Mouse (Mus musculus) frontal cortex, postnatal 10 days (tissue): ENCODE measurements around the gene Blzf1.
A peak's percentile ranks its signal among the peaks of the same experiment; 100 is the strongest.

Source experiments
- DNase-seq, 2 experiments: peaks; one replicate each; pipeline ENCODE4 v3.0.0; 2022; ENCODE audit warnings: low spot score in 2 of 2, mixed read lengths in 1 of 2

The Blzf1 gene

GRCm38 (mm10) chr1:164307124-164307751 is at the start of gene Blzf1:
Gene Blzf1 (minus strand): TSS chr1:164307489.
- DNase-seq: peak; percentile 94 to 98

GRCm38 (mm10) chr1:164353443-164353842 is 46.2 kb upstream of the Blzf1 start:
- no peak for DNase-seq

- no peak for DNase-seq
These were observed 34.9 kb upstream of the Blzf1 start for GRCm38 (mm10) chr1:164342161-164342560.

GRCm38 (mm10) chr1:164335846-164336245 is 28.6 kb upstream of the Blzf1 start:
- DNase-seq: peak in 1 of 2 experiments; percentile 35

- DNase-seq: no peak
These were observed 28.1 kb upstream of the Blzf1 start for GRCm38 (mm10) chr1:164335435-164335834.

GRCm38 (mm10) chr1:164332559-164332958 is 25.3 kb upstream of the Blzf1 start:
- DNase-seq: no peak

- no peak for DNase-seq
These were observed 20.5 kb upstream of the Blzf1 start for GRCm38 (mm10) chr1:164327764-164328163.

- DNase-seq: peak in 1 of 2 experiments; percentile 34
These were observed 19.4 kb upstream of the Blzf1 start for GRCm38 (mm10) chr1:164326600-164327155.

GRCm38 (mm10) chr1:164324878-164325277 is 17.6 kb upstream of the Blzf1 start:
- DNase-seq: no peak

GRCm38 (mm10) chr1:164324221-164324620 is 16.9 kb upstream of the Blzf1 start:
- DNase-seq: no peak

- DNase-seq: no peak
These were observed 15.8 kb upstream of the Blzf1 start for GRCm38 (mm10) chr1:164322987-164323650.

- DNase-seq: no peak
These were observed 14.1 kb upstream of the Blzf1 start for GRCm38 (mm10) chr1:164321408-164321807.

- peak; percentile 27 to 46 for DNase-seq
These were observed 13.4 kb upstream of the Blzf1 start for GRCm38 (mm10) chr1:164320731-164321130.

- no peak for DNase-seq
These were observed 12.4 kb upstream of the Blzf1 start for GRCm38 (mm10) chr1:164319542-164320140.

- DNase-seq: no peak
These were observed 11.2 kb upstream of the Blzf1 start for GRCm38 (mm10) chr1:164318474-164318873.

- DNase-seq: no peak
These were observed 10.0 kb upstream of the Blzf1 start for GRCm38 (mm10) chr1:164317261-164317660.

- peak; percentile 35 to 74 for DNase-seq
These were observed 9.4 kb upstream of the Blzf1 start for GRCm38 (mm10) chr1:164316697-164317096.

GRCm38 (mm10) chr1:164315266-164315665 is 8.0 kb upstream of the Blzf1 start:
- DNase-seq: no peak

- no peak for DNase-seq
These were observed 6.8 kb upstream of the Blzf1 start for GRCm38 (mm10) chr1:164314085-164314484.

- no peak for DNase-seq
These were observed 633 bp upstream of the Blzf1 start for GRCm38 (mm10) chr1:164307922-164308321.

- DNase-seq: no peak
These were observed 3.5 kb downstream of the Blzf1 start, which contains the start of gene Nme7 for GRCm38 (mm10) chr1:164303821-164304220. Gene Nme7 (plus strand): TSS chr1:164304121.

GRCm38 (mm10) chr1:164301949-164302348 is 5.3 kb downstream of the Blzf1 start:
- no peak for DNase-seq

GRCm38 (mm10) chr1:164296473-164296872 is 10.8 kb downstream of the Blzf1 start:
- no peak for DNase-seq
